ENCODE assay signal across 8 mouse cellular contexts in genomic region chr8:122870377-122870863, GRCm38 (mm10). TPM values are rescaled to one million over a fixed set of nuclear protein-coding genes. Genes with fewer than 3 reads are reported as not detected.
DNase-seq lines count a peak whose midpoint lies in the region; ATAC-seq lines count a peak whose summit lies in the region.

No protein-coding gene starts in this region.

- DNase-seq in cerebellum, adult 11-12 months: peak; percentile 84
- peak; percentile 76 for DNase-seq in T-cell, adult 2 months (ENCODE audit: low spot score)
- peak; percentile 33 for DNase-seq in forelimb bud, embryonic 11.5 days (ENCODE audit: low read depth, low spot score)
- DNase-seq in kidney, postnatal 10 days: peak; percentile 42
- peak; percentile 73 to 76 for DNase-seq in thymus, adult 18-20 months
- DNase-seq in frontal cortex, postnatal 10 days (ENCODE audit: low spot score in 2 of 2): no peak

- ATAC-seq in cerebellum, adult (ENCODE audit: insufficient number of reproducible peaks, low FRiP score, low TSS enrichment): no peak
- peak; percentile 95 for ATAC-seq in megakaryocyte, adult 5-6 weeks (ENCODE audit: poor library complexity, severe bottlenecking)

RNA-seq across cellular contexts. Expression of gene Cdh15, which starts 22.7 kb away (rescaled TPM):
- not detected in 2 replicates for total RNA-seq in megakaryocyte, adult 5-6 weeks (2015)
- total RNA-seq in megakaryocyte, adult 5-6 weeks (2017): not detected in 2 replicates

Comparison
In these comparisons a context has a peak if more than half of its experiments do, and no peak if none do; other contexts are left out.
1. DNase-seq: peak in cerebellum, adult 11-12 months (single experiment), T-cell, adult 2 months (single experiment), forelimb bud, embryonic 11.5 days (single experiment), kidney, postnatal 10 days (single experiment) and thymus, adult 18-20 months (2 of 2); none in frontal cortex, postnatal 10 days (0 of 2).